Mouse (Mus musculus): Measurements from ENCODE around the gene Gm20517. TPM values are rescaled to one million over a fixed set of nuclear protein-coding genes. Genes with fewer than 3 reads are reported as not detected.

Gm20517 gene
- total RNA-seq, 1 experiment = 5.4 TPM

DNA sequence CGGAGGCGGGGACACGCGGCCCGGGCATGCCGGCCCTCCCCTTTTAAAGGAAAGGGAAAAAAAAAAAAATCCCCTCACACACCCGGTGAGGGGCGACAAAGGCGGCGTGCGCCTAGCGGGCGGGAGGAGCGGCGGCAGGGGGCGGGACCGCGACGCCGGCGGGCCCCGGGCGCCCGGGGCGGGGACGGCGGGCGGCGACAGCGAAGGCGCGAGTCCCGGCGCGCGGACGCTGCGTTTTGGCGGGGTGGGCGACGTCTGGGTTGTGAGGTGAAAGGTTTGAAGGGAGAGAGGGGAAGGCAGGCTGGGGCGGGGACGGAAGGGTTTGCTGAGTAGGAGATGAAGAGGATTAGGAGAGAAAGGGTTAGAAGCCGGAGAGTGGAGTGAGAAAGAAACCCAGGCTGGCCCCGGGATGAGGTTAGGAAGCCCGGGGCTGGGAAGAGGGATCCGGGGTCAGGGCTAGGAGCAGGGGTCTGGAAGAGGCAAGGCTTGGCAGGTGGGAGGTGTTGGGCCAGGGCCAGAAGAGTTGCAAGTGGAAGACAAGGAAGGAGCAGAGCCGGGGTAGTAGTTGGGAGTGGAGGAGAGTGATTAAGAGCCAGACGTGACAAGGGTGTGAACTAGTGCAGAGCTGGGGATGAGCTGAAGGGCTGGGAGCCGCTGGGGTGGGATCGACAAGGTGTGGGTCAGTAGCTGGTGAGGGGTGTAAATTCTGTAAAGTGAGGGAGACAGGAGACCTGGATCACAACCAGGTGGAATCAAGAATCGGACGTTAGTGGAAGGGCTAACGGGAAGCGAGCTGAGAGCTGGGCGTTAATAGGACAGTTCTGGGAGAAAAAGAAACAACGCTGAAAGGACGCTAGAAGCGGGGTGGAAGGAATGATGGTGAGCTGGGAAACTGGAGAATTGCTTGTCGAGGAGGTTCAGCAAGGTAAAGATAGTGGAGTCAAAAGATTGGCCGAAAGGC lies 18.6 kb downstream of the Gm20517 start:
- TF ChIP-seq MAFK (IDR thresholded peaks at IDR 0.05; ENCODE audit: insufficient read depth, low read depth, low read length) (no peak), ZC3H11A (IDR thresholded peaks at IDR 0.05; ENCODE audit: borderline replicate concordance, low read depth, low read length) (no peak), HCFC1 (IDR thresholded peaks at IDR 0.05; ENCODE audit: borderline replicate concordance, insufficient read depth, low read length) (no peak), ZNF384 (IDR thresholded peaks at IDR 0.05; ENCODE audit: low read depth, low read length) (peak; percentile 84), CHD2 (IDR thresholded peaks at IDR 0.05; ENCODE audit: low read depth, low read length) (no peak)
- in situ Hi-C loops (cut with MboI; ENCODE audit: low sequenced_read_pairs in 2 of 2, unreplicated experiment in 2 of 2) = no loop called here
- Histone ChIP-seq H3K4me3 (ENCODE audit: insufficient read depth in 1 of 2, low read depth in 1 of 2, low read length in 2 of 2, poor library complexity in 1 of 2, severe bottlenecking in 1 of 2) (peak overlapping the region; percentile 79 to 98), H3K4me1 (ENCODE audit: control insufficient read depth in 2 of 2, insufficient read depth in 2 of 2, low read length in 2 of 2, poor library complexity in 1 of 2) (0 out of 4 replicates have a peak, but pooled peaks cover 0 to 3% of the 10 kb centered on the region in 2 experiments), H3K9me3 (ENCODE audit: control insufficient read depth, insufficient read depth, low read depth, low read length) (no peaks in the 10 kb centered on the region), H3K36me3 (ENCODE audit: control insufficient read depth, insufficient read depth, low read length, poor library complexity, severe bottlenecking) (no peaks in the 10 kb centered on the region), H3K27ac (ENCODE audit: insufficient read depth, low read depth, low read length, poor library complexity, severe bottlenecking) (peak overlapping the region; percentile 69; the same call in 1 of the 2 replicates), H3K9ac (ENCODE audit: insufficient read depth, low read depth, low read length, poor library complexity, severe bottlenecking) (peak overlapping the region; percentile 72)
- no peak for DNase-seq (ENCODE audit: low read depth, low spot score)

DNA sequence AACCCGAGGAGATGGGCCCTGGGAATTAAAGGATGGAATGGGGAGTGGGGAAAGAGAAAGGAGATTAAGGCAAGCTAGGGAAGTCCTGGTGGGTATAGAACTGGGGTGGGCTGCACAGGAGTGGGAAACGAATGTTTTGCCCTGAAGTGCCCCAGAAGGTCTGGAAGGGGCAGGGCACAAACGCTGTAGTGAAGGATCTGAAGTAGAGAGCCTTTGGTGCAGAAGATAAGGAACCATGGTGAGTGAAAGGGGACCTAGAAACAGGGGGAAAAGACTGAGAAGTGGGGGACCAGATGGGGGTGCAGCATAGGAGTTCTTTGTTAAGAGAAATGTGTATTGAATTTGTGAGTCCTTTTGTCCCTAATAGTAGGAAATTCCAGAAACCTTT lies 19.3 kb downstream of the Gm20517 start, which contains the start of gene Usp49:
Gene Usp49 (plus strand): TSS at position 13 of the 388 bp plus-strand sequence.
- Histone ChIP-seq H3K9me3 (ENCODE audit: control insufficient read depth, insufficient read depth, low read depth, low read length) (no peaks in the 10 kb centered on the region), H3K27ac (ENCODE audit: insufficient read depth, low read depth, low read length, poor library complexity, severe bottlenecking) (peak within 1 kb of the TSS; percentile 69; the same call in 1 of the 2 replicates), H3K4me1 (ENCODE audit: control insufficient read depth in 2 of 2, insufficient read depth in 2 of 2, low read length in 2 of 2, poor library complexity in 1 of 2) (0 out of 4 replicates have a peak, but pooled peaks cover 0 to 3% of the 10 kb centered on the region in 2 experiments), H3K9ac (ENCODE audit: insufficient read depth, low read depth, low read length, poor library complexity, severe bottlenecking) (peak within 1 kb of the TSS; percentile 72), H3K36me3 (ENCODE audit: control insufficient read depth, insufficient read depth, low read length, poor library complexity, severe bottlenecking) (no peaks in the 10 kb centered on the region), H3K4me3 (ENCODE audit: insufficient read depth in 1 of 2, low read depth in 1 of 2, low read length in 2 of 2, poor library complexity in 1 of 2, severe bottlenecking in 1 of 2) (peak within 1 kb of the TSS; percentile 79 to 98)
- TF ChIP-seq ZC3H11A (IDR thresholded peaks at IDR 0.05; ENCODE audit: borderline replicate concordance, low read depth, low read length) = no peak
- no peak for TF ChIP-seq HCFC1 (IDR thresholded peaks at IDR 0.05; ENCODE audit: borderline replicate concordance, insufficient read depth, low read length)
- TF ChIP-seq CHD2 (IDR thresholded peaks at IDR 0.05; ENCODE audit: low read depth, low read length) = no peak
- TF ChIP-seq MAFK (IDR thresholded peaks at IDR 0.05; ENCODE audit: insufficient read depth, low read depth, low read length) = no peak
- TF ChIP-seq ZNF384 (IDR thresholded peaks at IDR 0.05; ENCODE audit: low read depth, low read length) = no peak
- DNase-seq (ENCODE audit: low read depth, low spot score) = no peak
- in situ Hi-C loops (cut with MboI; ENCODE audit: low sequenced_read_pairs in 2 of 2, unreplicated experiment in 2 of 2) = no loop called here

DNA sequence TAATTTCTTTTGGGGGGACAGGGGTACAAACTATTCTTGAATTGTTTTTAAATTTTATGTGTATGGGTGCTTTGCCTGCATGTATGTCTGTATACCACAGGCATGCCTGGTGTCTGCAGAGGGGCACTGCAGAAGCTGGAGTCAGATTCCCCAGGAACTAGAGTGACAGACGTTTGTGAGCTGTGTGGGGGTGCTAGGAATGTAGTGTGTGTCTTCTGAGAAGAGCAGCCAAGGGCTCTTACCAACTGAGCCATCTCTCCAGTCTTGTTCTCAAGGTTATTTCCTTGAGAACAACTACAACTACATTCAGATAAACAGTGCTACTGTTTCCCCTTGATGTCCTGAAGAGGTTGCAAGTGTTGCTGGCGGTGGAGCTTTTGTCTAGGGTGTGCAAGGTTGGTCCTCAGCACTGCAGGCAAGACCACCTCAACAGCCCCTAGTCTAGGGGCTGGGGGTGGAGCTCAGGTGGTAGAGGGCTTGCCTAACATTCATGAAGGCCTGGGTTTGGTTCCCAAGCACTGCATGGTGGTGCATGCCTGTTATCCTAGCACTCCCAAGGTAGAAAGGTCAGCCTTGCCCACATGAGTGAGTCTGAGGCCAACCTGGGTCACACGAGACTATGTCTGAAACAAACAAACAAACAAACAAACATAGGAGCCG lies 20.9 kb downstream of the Gm20517 start:
- Histone ChIP-seq H3K9ac (ENCODE audit: insufficient read depth, low read depth, low read length, poor library complexity, severe bottlenecking) (no peak overlapping the region), H3K4me1 (ENCODE audit: control insufficient read depth in 2 of 2, insufficient read depth in 2 of 2, low read length in 2 of 2, poor library complexity in 1 of 2) (0 out of 4 replicates have a peak, but pooled peaks cover 0 to 3% of the 10 kb centered on the region in 2 experiments), H3K4me3 (ENCODE audit: insufficient read depth in 1 of 2, low read depth in 1 of 2, low read length in 2 of 2, poor library complexity in 1 of 2, severe bottlenecking in 1 of 2) (no peak overlapping the region), H3K9me3 (ENCODE audit: control insufficient read depth, insufficient read depth, low read depth, low read length) (no peaks in the 10 kb centered on the region), H3K27ac (ENCODE audit: insufficient read depth, low read depth, low read length, poor library complexity, severe bottlenecking) (no peak overlapping the region), H3K36me3 (ENCODE audit: control insufficient read depth, insufficient read depth, low read length, poor library complexity, severe bottlenecking) (no peaks in the 10 kb centered on the region)
- DNase-seq (ENCODE audit: low read depth, low spot score) = no peak
- in situ Hi-C loops (cut with MboI; ENCODE audit: low sequenced_read_pairs in 2 of 2, unreplicated experiment in 2 of 2) = no loop called here
- no peak for TF ChIP-seq MAFK (IDR thresholded peaks at IDR 0.05; ENCODE audit: insufficient read depth, low read depth, low read length)
- no peak for TF ChIP-seq ZNF384 (IDR thresholded peaks at IDR 0.05; ENCODE audit: low read depth, low read length)
- no peak for TF ChIP-seq CHD2 (IDR thresholded peaks at IDR 0.05; ENCODE audit: low read depth, low read length)
- no peak for TF ChIP-seq HCFC1 (IDR thresholded peaks at IDR 0.05; ENCODE audit: borderline replicate concordance, insufficient read depth, low read length)
- no peak for TF ChIP-seq ZC3H11A (IDR thresholded peaks at IDR 0.05; ENCODE audit: borderline replicate concordance, low read depth, low read length)

DNA sequence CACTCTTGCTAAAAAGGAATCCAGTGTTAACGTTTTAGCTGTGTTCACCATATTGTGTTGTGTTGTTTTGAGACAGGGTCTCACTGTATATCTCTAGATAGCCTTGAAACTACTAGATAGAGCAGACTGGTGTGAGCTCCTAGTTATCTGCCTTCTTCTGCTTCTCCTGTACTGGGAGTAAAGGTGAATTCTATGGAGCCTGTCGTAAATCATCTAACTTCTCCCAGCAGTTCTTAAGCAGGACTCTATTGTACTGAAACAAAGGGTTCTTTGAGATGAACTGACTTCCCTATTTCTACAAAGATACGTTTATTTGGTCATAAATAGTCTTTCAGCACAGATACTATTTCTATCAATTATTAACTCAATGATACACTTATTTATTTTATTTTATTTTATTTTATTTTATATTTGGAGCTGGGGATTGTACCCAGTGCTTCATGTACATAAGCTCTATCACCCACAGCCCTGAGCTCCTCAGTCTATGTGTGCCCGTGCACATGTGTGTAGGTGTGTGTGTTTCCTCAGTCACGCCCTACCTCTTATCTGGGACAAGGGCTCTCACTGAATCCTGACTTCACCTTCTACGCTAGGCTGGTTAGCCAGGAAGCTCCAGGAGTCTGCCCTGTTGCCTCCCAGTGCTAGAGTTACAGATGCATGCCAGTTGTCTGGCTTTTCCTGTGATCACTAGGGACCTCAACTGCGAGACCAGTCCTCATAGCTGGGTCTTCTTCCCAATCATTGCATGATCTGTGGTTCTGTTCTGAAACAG lies 22.8 kb downstream of the Gm20517 start:
- no peak for DNase-seq (ENCODE audit: low read depth, low spot score)
- H3K9me3 ChIP-seq (ENCODE audit: control insufficient read depth, insufficient read depth, low read depth, low read length) = no peaks in the 10 kb centered on the region
- no peak overlapping the region for H3K27ac ChIP-seq (ENCODE audit: insufficient read depth, low read depth, low read length, poor library complexity, severe bottlenecking)
- H3K36me3 ChIP-seq (ENCODE audit: control insufficient read depth, insufficient read depth, low read length, poor library complexity, severe bottlenecking) = no peaks in the 10 kb centered on the region
- 0 out of 4 replicates have a peak, but pooled peaks cover 0 to 3% of the 10 kb centered on the region in 2 experiments for H3K4me1 ChIP-seq (ENCODE audit: control insufficient read depth in 2 of 2, insufficient read depth in 2 of 2, low read length in 2 of 2, poor library complexity in 1 of 2)
- H3K4me3 ChIP-seq (ENCODE audit: insufficient read depth in 1 of 2, low read depth in 1 of 2, low read length in 2 of 2, poor library complexity in 1 of 2, severe bottlenecking in 1 of 2) = no peak overlapping the region
- TF ChIP-seq ZNF384 (IDR thresholded peaks at IDR 0.05; ENCODE audit: low read depth, low read length) = no peak
- no peak for TF ChIP-seq ZC3H11A (IDR thresholded peaks at IDR 0.05; ENCODE audit: borderline replicate concordance, low read depth, low read length)
- TF ChIP-seq MAFK (IDR thresholded peaks at IDR 0.05; ENCODE audit: insufficient read depth, low read depth, low read length) = no peak
- TF ChIP-seq CHD2 (IDR thresholded peaks at IDR 0.05; ENCODE audit: low read depth, low read length) = no peak
- no peak for TF ChIP-seq HCFC1 (IDR thresholded peaks at IDR 0.05; ENCODE audit: borderline replicate concordance, insufficient read depth, low read length)
- H3K9ac ChIP-seq (ENCODE audit: insufficient read depth, low read depth, low read length, poor library complexity, severe bottlenecking) = no peak overlapping the region
- in situ Hi-C loops (cut with MboI; ENCODE audit: low sequenced_read_pairs in 2 of 2, unreplicated experiment in 2 of 2) = no loop called here
